Mouse (Mus musculus) erythroblast, embryonic 14.5 days (primary cell): ENCODE results near the gene Pcdh7. TPM values are rescaled to one million over a fixed set of nuclear protein-coding genes. Genes with fewer than 3 reads are reported as not detected.
"Not testable (repeated sequence)": the region's sequence is repeated elsewhere in the genome, so short reads cannot be mapped to it uniquely, and the experiment has no call there.

Experiments used
- H3K27me3 ChIP-seq: 2 replicates; pipeline ENCODE4 v1.6.1; 2012; ENCODE audit warnings: inconsistent platforms; ENCODE audit not compliant: control insufficient read depth
- H3K36me3 ChIP-seq: 2 replicates; pipeline ENCODE4 v1.6.1; 2012; ENCODE audit warnings: mild to moderate bottlenecking, inconsistent platforms; ENCODE audit not compliant: control insufficient read depth
- H3K4me1 ChIP-seq: 2 replicates; pipeline ENCODE4 v1.6.1; 2012; ENCODE audit warnings: inconsistent platforms; ENCODE audit not compliant: control insufficient read depth
- H3K4me3 ChIP-seq: replicated peaks from 2 replicates; pipeline ENCODE3; 2012; ENCODE audit warnings: moderate library complexity, mild to moderate bottlenecking, inconsistent platforms
- H3K9me3 ChIP-seq: 2 replicates; pipeline ENCODE4 v1.6.1; 2012; ENCODE audit warnings: low read length, inconsistent platforms, mixed read lengths; ENCODE audit not compliant: control insufficient read depth
- GATA1 ChIP-seq: IDR thresholded peaks from 2 replicates; pipeline ENCODE4 v1.6.1; 2012; ENCODE audit warnings: low read length, inconsistent platforms, mixed read lengths
- TAL1 ChIP-seq: IDR thresholded peaks from 3 replicates; pipeline ENCODE4 v1.6.1; 2012; ENCODE audit warnings: low read length, inconsistent platforms, mixed read lengths
- polyA plus RNA-seq: library from polyadenylated mRNA; stranded (reverse); fragments of >175 nt; gene quantifications from 2 replicates; pipeline ENCODE4 v1.2.3, GENCODE M21; 2012

The Pcdh7 gene
- polyA plus RNA-seq = 0.01 TPM in 1 of 2 replicates, not detected in the other

DNA sequence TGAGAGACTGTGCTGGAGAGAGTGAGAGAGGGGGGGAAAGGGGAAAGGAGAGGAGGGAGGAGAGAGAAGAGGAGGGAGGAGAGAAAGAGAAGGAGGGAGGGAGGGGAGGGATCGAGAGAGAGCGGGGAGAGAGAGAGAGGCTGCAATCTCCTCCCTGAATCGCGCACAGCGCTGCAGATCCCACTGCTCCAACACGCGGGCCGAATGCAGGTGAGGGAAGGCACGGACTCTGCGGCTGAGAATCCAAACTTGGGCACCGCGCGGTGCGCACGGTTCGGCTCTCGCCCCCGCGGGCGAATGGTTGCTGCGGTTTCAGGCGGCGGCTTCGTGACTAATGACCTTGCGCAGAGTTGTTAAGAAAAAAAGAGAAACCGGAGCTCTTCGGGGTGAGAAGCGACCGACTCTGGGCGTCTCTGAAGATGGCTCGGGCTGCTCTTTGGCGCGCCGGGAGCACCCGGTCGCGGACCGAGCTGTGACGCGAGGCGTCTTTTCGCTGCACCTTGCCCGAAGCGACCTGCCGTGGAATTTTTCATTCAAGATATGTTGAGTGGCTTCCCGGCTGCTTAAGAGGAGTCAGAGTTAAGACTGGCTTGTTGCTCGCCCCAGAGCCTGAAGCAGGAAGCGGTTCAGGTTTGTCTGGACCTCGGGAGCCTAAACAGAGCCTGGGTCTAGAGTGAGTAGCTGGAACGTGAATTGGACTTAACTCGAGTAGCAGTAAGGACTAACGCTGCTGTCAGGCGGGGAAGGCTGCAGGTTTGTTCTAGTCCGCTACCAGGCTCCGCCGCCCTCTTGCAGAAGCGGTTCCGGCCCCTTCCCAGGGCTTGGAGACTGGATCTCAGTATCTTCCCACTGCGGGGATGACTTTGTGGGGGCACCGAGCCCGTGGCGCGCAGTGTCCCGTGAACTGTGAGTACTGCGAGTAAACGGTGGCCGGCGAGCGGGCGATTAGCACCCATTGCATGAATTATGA is at the start of gene Pcdh7:
Gene Pcdh7 (plus strand): TSS at position 62 of the 970 bp plus-strand sequence.
- peaks cover 92% of the 10 kb centered on the region for H3K27me3 ChIP-seq
- no peaks in the 10 kb centered on the region for H3K36me3 ChIP-seq
- TF ChIP-seq TAL1 (no peak), GATA1 (no peak)
- H3K4me3 ChIP-seq = peak within 1 kb of the TSS; percentile 65
- H3K9me3 ChIP-seq = peaks cover 16% of the 10 kb centered on the region; the same call in 1 of the 2 replicates
- H3K4me1 ChIP-seq = peaks cover 58% of the 10 kb centered on the region

- H3K36me3 ChIP-seq, H3K9me3 ChIP-seq, H3K27me3 ChIP-seq, H3K4me1 ChIP-seq, H3K4me3 ChIP-seq: not testable (repeated sequence)
These were observed 40.8 kb upstream of the Pcdh7 start for GRCm38 (mm10) chr5:57676970-57677369.

DNA sequence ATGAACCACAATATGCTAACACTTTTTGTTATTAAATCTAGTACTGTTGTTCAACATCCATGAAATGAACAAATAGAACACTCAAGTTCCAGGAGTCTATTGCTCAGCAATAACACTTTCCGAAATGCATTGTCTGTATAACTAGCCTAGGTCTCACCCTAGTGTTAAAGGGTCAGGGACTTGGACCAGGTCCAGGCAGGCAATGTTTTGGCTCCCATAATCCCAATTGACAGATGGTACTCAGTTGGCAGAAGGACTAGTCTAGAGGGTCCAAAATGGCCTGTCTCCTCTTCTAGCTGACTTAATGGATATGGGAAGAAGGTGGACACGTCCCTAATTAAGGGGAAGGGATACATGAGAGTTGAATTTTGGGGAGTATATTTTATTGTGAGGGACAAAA is 9.4 kb upstream of the Pcdh7 start:
- Histone ChIP-seq H3K36me3 (no peaks in the 10 kb centered on the region), H3K27me3 (peaks cover 4% of the 10 kb centered on the region), H3K4me3 (no peak overlapping the region), H3K4me1 (no peaks in the 10 kb centered on the region), H3K9me3 (no peaks in the 10 kb centered on the region)
- TF ChIP-seq TAL1 (no peak), GATA1 (no peak)

- Histone ChIP-seq H3K27me3 (peaks cover 58% of the 10 kb centered on the region), H3K4me3 (peak overlapping the region; percentile 65), H3K9me3 (peaks cover 2% of the 10 kb centered on the region; the same call in 1 of the 2 replicates), H3K36me3 (no peaks in the 10 kb centered on the region), H3K4me1 (peaks cover 44% of the 10 kb centered on the region)
- TF ChIP-seq GATA1 (no peak), TAL1 (no peak)
These were observed 3.8 kb upstream of the Pcdh7 start for GRCm38 (mm10) chr5:57713980-57714379.

GRCm38 (mm10) chr5:57714621-57715523 is 2.9 kb upstream of the Pcdh7 start:
- H3K4me1 ChIP-seq = peaks cover 53% of the 10 kb centered on the region
- H3K9me3 ChIP-seq = peaks cover 10% of the 10 kb centered on the region; the same call in 1 of the 2 replicates
- TF ChIP-seq GATA1 (no peak), TAL1 (no peak)
- no peaks in the 10 kb centered on the region for H3K36me3 ChIP-seq
- H3K27me3 ChIP-seq = peaks cover 67% of the 10 kb centered on the region
- H3K4me3 ChIP-seq = peak overlapping the region; percentile 65

DNA sequence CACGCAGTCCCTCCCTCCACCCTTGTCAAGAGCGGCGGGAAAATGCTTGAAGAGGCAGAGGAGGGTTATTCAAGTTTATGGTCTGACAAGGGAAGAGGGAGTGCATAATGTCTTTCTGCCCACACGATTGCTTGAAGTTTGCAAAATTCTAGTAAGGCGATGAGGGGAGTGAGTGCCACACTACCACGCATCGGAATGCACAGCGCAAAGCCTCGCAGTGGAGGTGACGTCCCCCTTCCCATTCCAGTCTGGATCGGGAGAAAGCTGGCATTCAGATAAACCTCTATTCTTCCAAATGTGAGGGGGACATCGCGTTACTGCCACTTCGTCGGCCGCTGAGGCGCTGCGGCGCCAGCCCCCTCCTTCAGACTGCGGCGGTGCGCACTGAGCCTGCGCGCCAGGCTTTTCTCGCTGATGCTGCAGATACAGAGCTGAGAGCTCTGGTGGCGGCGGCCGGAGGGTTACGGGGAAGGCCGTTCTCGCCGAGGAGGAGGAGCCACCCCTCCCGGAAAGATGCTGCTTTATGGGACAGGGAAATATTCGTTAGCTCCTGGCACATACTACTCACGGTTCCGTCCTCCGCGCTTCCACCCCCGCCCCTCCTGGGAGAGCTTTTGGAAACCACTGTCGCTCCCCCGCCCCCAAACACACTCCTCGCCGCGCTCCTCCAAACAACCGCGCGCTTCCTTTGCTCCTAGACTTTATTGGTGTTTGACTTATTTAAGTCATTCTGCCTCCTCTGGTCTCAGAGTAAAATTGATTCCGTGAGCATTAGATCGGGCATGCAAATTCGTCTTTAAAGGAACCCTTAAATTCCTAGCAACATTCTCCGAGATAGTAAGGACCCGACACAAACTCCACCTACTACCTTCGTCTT is 2.0 kb upstream of the Pcdh7 start:
- H3K9me3 ChIP-seq = peaks cover 16% of the 10 kb centered on the region; the same call in 1 of the 2 replicates
- TF ChIP-seq TAL1 = no peak
- no peak for TF ChIP-seq GATA1
- peaks cover 76% of the 10 kb centered on the region for H3K27me3 ChIP-seq
- peaks cover 58% of the 10 kb centered on the region for H3K4me1 ChIP-seq
- H3K4me3 ChIP-seq = peak overlapping the region; percentile 65
- no peaks in the 10 kb centered on the region for H3K36me3 ChIP-seq

GRCm38 (mm10) chr5:57716421-57717237 is 1.1 kb upstream of the Pcdh7 start:
- Histone ChIP-seq H3K4me3 (peak overlapping the region; percentile 65), H3K9me3 (peaks cover 16% of the 10 kb centered on the region; the same call in 1 of the 2 replicates), H3K4me1 (peaks cover 58% of the 10 kb centered on the region), H3K27me3 (peaks cover 85% of the 10 kb centered on the region), H3K36me3 (no peaks in the 10 kb centered on the region)
- TF ChIP-seq TAL1 = no peak
- no peak for TF ChIP-seq GATA1
